Mouse (Mus musculus): Measurements from ENCODE around the gene Plcb1. TPM values are rescaled to one million over a fixed set of nuclear protein-coding genes. Genes with fewer than 3 reads are reported as not detected.

The Plcb1 gene
- polyA plus RNA-seq, 1 experiment: 2.8 TPM

DNA sequence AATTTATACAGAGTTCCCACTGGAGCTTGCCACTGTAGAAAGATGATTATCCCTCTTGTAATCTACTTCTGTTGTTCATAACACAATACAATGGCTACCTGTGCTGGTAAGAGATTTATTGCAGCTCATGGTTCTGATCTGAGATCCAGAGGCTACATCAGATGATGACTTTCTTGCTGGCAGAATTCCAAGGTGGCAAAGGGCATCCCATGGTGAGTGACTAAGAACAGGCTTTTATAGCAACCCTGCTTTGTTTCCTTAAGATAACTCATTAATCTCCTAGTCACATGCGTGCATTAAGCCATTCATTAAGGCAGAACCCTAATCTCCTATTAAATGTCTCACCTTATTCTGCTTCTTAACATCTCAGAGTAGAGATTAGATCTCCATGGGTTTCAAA is 618.2 kb downstream of the Plcb1 start:
- DNase-seq (ENCODE audit: low spot score): no peak

- DNase-seq (ENCODE audit: low spot score): no peak
Measured at GRCm38 (mm10) chr2:135409418-135410097, 623.7 kb downstream of the Plcb1 start.

GRCm38 (mm10) chr2:135411675-135412074 is 625.8 kb downstream of the Plcb1 start:
- DNase-seq (ENCODE audit: low spot score): no peak

- no peak for DNase-seq (ENCODE audit: low spot score)
Measured at GRCm38 (mm10) chr2:135415137-135415536, 629.3 kb downstream of the Plcb1 start.

DNA sequence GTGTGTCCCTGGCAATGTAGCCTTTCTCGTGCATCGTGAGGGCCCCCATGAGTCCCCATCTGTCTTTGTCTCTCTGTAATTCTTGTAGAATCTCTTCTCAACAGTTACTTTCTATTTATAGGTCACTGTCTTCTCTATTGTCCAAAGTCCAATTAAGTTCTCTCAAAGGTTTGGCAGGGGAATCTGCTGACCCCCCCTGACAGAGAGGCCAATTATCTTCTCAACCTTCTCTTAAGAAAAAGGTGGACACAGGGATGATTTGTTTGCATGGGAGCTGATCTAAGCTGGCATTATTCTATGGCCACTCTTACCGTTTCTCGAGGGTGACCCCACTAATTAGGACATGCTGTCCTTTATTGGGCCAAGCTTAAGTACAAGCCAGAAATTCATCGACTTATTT is 633.4 kb downstream of the Plcb1 start:
- no peak for DNase-seq (ENCODE audit: low spot score)

DNA sequence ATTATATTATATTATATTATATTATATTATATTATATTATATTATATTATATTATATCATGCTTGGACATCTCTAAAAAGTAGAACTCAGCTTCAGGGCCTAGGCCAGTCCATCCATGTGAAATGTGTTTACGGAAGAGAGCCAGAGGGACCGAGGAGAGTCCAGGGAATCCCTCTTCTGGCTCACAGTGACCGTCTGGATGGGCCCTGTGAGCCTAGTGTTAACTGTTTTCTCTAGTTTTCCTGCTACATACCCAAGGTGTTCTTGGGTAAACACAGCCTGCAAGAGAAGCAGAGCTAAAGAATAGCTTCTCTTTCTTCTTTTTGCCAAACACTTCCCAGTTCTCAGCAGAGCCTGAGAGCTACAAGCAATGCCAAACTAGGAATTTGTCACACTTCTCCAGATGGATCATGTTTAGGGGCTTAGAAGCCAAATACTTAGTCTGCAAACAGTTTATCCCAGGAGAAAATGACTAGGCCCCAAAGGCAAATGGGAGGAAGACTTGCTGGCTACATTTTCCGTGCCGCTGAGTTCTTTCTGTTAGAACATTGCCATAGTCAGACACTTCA is 649.2 kb downstream of the Plcb1 start:
- DNase-seq (ENCODE audit: low spot score): no peak

DNA sequence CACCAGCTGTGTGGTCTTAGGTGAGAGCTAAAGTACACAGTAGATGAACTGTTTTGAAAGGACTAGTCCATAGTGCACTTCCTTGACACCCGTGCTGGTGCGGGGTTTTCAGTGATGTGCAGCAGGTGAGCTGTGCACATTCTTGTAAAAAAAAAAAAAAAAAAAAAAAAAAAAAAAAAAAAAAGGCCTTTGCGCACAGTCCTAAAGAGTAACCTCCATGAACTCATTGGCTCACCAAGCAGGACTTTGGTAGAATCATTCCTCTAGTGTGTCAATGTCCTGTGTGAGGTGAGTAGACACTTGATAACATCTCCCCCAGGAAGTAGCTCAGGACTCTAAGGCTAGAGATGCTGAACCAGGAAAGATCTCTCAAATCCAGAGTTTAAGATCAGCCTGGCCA is 653.2 kb downstream of the Plcb1 start:
- DNase-seq (ENCODE audit: low spot score): no peak

GRCm38 (mm10) chr2:135439546-135440517 is 654.0 kb downstream of the Plcb1 start:
- no peak for DNase-seq (ENCODE audit: low spot score)

DNA sequence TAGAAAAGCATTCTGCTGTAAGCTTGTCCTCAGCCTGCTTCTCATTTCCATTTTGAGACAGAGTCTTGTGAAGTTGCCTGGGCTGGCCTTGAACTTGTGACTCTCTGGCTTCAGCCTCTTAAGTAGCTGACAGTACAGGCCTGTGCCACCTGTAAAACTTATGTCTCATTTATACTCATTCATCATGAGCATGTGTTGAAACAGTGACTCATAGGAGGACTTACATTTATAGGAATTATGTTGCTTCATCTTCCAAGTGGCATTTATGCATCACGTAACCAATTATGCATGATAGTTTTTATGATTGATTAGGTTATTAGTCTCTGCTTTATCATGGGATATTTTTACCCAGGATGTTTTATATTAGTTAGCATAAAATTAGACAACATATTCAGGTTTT is 667.7 kb downstream of the Plcb1 start:
- DNase-seq (ENCODE audit: low spot score): no peak

DNA sequence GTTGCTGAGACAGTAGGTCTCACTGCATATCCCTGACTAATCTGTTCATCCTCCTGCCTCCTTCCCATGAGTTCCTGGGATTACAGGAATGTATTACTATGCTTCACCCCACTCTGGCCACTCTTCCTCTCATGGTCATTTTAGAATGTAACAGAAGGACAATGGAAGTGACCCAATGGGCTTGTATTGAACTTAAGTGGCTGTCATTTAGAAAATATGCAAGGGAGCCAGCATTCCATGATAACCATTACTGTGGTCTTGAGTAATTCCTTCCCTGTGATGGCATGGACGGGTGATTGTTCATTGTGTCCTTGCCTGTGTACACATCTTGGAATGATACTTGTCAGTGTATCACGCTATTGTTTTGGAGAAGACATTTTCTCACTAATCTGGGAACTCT is 668.1 kb downstream of the Plcb1 start:
- no peak for DNase-seq (ENCODE audit: low spot score)

GRCm38 (mm10) chr2:135454455-135454854 is 668.6 kb downstream of the Plcb1 start:
- DNase-seq (ENCODE audit: low spot score): no peak

GRCm38 (mm10) chr2:135467895-135468294 is 682.0 kb downstream of the Plcb1 start:
- no peak for DNase-seq (ENCODE audit: low spot score)

- no peak for DNase-seq (ENCODE audit: low spot score)
Measured at GRCm38 (mm10) chr2:135474107-135474506, 688.2 kb downstream of the Plcb1 start.

DNA sequence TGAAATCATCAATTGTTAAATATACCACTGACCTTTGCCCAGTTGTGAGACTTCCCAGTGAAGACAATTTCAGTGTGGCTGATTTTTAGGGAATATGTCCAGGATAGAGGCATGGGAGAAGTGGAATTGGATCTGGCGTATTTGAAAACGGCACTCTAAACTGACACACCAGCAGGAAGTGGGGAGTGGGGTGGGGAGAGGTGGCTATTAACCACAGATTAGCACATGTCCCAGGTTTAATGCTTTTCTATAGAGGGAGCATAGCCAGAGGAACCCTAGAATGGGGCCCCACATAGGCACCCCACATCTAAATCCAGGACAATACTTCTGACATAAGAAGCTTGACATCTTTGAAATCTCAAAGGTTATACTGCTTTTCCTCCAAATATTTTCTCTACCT is 699.4 kb downstream of the Plcb1 start:
- DNase-seq (ENCODE audit: low spot score): no peak

DNA sequence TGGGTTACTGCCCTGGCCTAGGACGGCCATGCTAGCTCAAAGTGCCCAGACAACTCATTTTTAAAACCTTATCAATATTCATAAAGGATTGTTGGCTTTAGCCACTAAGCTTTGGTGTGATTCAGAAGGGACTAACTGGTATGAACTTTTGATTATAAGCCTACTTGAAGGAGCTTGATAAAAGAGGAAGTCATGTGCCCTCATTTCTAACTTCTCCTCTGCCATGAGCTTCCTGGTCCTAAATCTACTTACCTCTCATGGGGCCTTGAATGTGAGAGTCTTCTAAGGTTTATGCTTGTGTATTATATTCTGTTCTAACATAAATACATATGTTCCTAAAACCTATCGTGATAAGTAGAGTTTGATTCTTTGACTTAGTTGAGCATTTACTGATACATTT is 702.4 kb downstream of the Plcb1 start:
- DNase-seq (ENCODE audit: low spot score): no peak

DNA sequence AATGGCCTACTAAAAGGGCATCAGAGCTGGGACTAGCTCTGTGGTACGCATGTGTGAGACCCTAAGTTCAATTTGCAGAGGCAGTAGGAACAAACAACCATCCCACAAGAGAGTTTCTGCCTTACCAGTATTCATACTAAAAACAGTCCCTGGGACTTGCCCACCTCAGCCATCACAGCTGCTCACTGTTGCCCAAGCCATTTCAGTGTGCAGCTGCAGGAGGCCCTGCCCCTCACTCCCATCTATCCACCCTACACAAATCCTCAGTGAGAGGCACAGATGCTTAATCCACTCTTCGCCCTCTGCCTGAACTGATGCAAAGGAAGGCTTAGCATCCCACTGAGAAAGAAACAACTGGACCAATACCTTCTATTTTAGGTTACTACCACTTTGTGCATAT is 703.3 kb downstream of the Plcb1 start:
- no peak for DNase-seq (ENCODE audit: low spot score)

DNA sequence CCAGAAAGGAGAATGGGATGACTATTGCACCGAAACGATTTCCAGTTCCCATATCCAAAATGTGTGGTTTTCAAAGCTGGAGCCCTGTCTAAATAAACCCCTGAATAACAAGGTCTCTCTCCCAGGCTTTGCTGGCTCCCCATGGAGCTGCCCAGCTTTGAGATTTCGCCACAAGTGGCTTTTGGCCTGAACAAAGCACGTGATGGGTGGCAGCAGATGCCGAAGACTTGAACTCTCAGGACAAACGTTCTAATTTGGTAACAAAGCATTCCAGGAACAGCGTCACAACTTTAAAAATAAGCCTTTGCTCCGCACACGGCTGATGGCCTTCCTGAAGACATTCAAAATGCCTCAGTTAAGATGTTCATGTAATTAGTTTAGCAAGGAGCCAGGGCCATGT is 706.9 kb downstream of the Plcb1 start:
- DNase-seq (ENCODE audit: low spot score): no peak

DNA sequence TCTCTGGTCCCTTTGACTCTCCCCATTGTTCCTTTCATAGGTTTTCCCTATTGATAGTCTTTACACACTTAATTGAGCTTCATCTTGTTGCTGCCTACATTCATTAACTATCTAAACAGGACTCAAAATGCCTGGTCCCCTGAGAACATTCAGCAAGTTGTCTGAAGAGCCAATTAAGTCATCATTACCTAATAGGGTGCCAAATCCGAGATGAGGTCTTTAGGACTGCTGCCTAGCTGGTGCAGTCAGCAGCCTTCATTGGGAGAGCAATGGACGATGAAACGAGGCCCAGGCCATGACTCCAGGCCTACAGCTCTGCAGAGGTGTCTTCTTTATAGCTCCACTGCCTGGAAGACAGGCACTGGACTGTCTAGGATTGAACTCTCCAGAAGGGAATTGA is 710.7 kb downstream of the Plcb1 start:
- DNase-seq (ENCODE audit: low spot score): no peak

GRCm38 (mm10) chr2:135497251-135497650 is 711.4 kb downstream of the Plcb1 start:
- no peak for DNase-seq (ENCODE audit: low spot score)

DNA sequence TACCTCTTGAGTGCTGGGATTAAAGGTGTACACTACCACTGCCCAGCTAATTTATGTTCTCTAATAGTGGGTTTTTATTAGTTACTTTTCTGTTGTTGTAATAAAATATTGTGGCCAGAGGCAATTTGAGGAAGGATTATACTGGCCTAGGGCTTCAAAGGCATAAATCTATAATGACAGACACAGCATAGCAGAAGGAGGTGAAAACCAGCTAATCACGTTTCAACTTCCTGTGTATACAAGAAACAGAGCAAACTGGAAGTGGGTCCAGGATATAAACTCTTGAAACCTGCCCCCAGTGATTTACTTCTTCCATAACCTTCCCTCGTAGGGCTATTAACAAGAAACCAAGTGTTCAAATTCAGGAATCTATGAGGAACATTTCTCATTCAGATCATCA is 715.0 kb downstream of the Plcb1 start:
- no peak for DNase-seq (ENCODE audit: low spot score)

- no peak for DNase-seq (ENCODE audit: low spot score)
Measured at GRCm38 (mm10) chr2:135503328-135503997, 717.6 kb downstream of the Plcb1 start.

DNA sequence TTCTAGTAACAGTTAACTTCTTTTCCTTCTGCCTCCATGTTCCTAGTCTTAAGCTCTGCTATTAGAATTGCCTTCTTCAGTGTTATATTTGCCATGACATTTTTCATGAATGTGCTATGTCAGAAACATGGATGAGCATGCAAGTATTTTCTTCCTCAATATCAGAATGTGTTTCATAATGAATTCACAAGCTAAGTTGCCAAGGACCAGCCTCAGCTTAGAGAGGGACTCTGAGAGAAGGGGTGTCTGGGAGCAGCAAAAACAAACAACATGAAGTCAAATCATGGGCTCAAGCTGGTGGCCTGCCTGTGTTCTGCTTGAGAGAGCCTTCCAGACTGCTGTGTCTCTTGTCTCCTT is 718.1 kb downstream of the Plcb1 start:
- DNase-seq (ENCODE audit: low spot score): no peak
